Mouse (Mus musculus) heart, postnatal 36 days (tissue): Measurements from ENCODE around the gene Krt13. TPM values are rescaled to one million over a fixed set of nuclear protein-coding genes. Genes with fewer than 3 reads are reported as not detected.

Experiments
- DNase-seq, 2 experiments: peaks; one replicate each; pipeline ENCODE4 v3.0.0; 2021 to 2022
- intact Hi-C: fragments of 180-260 bp; cut with DNase I; formaldehyde crosslinking; loops from one replicate; pipeline ENCODE4 v1.15.1; 2025
- total RNA-seq, 2 experiments: library from RNA; stranded (reverse); gene quantifications; 2 replicates each; pipeline ENCODE4 v1.2.3; 2021

The Krt13 gene
- not detected for total RNA-seq

GRCm38 (mm10) chr11:100121466-100121865, at the start of gene Krt13:
Krt13 (minus strand) TSS chr11:100121566.
- intact Hi-C loops = no loop called here
- DNase-seq = no peak

GRCm38 (mm10) chr11:100168765-100169762, 47.7 kb upstream of the Krt13 start:
- intact Hi-C loops = loop anchor here (1.0 to 5.0 kb wide), 4 partner anchors 102 to 706 kb away; no protein-coding TSS in a partner anchor
- peak; percentile 61 to 79 for DNase-seq

- DNase-seq = peak; percentile 10 to 27
- intact Hi-C loops = loop anchor here (2.0 to 5.0 kb wide), 3 partner anchors 101 to 705 kb away; no protein-coding TSS in a partner anchor
Observed at GRCm38 (mm10) chr11:100168071-100168470, 46.7 kb upstream of the Krt13 start.

- intact Hi-C loops = no loop called here
- DNase-seq = no peak
Observed at GRCm38 (mm10) chr11:100164392-100164791, 43.0 kb upstream of the Krt13 start.

GRCm38 (mm10) chr11:100157908-100158477, 36.6 kb upstream of the Krt13 start:
- intact Hi-C loops = no loop called here
- DNase-seq = no peak

GRCm38 (mm10) chr11:100157331-100157730, 36.0 kb upstream of the Krt13 start:
- no peak for DNase-seq
- intact Hi-C loops = no loop called here

- intact Hi-C loops = no loop called here
- no peak for DNase-seq
Observed at GRCm38 (mm10) chr11:100155497-100156255, 34.3 kb upstream of the Krt13 start.

GRCm38 (mm10) chr11:100148615-100149330, 27.4 kb upstream of the Krt13 start, which contains the start of gene Krt19:
Krt19 (minus strand) TSS chr11:100148665.
- DNase-seq = no peak
- intact Hi-C loops = no loop called here

- no peak for DNase-seq
- intact Hi-C loops = no loop called here
Observed at GRCm38 (mm10) chr11:100147566-100148353, 26.4 kb upstream of the Krt13 start.

- intact Hi-C loops = no loop called here
- no peak for DNase-seq
Observed at GRCm38 (mm10) chr11:100145858-100146560, 24.6 kb upstream of the Krt13 start.

- intact Hi-C loops = no loop called here
Observed at GRCm38 (mm10) chr11:100145104-100145503, 23.7 kb upstream of the Krt13 start.

GRCm38 (mm10) chr11:100140966-100141365, 19.6 kb upstream of the Krt13 start:
- no peak for DNase-seq
- intact Hi-C loops = no loop called here

More at GRCm38 (mm10) chr11:100145104-100145503, 23.7 kb upstream of the Krt13 start:
- no peak for DNase-seq

- intact Hi-C loops = no loop called here
- DNase-seq = no peak
Observed at GRCm38 (mm10) chr11:100139391-100139790, 18.0 kb upstream of the Krt13 start.

- no peak for DNase-seq
- intact Hi-C loops = no loop called here
Observed at GRCm38 (mm10) chr11:100138809-100139208, 17.4 kb upstream of the Krt13 start.

- no peak for DNase-seq
- intact Hi-C loops = no loop called here
Observed at GRCm38 (mm10) chr11:100137693-100138092, 16.3 kb upstream of the Krt13 start.

- intact Hi-C loops = no loop called here
- no peak for DNase-seq
Observed at GRCm38 (mm10) chr11:100136559-100136958, 15.2 kb upstream of the Krt13 start.

- intact Hi-C loops = no loop called here
- no peak for DNase-seq
Observed at GRCm38 (mm10) chr11:100135731-100136130, 14.4 kb upstream of the Krt13 start, which contains the start of gene Krt15. Krt15 (minus strand) TSS chr11:100135928.

GRCm38 (mm10) chr11:100124901-100125300, 3.5 kb upstream of the Krt13 start:
- intact Hi-C loops = no loop called here
- DNase-seq = no peak

- intact Hi-C loops = no loop called here
- DNase-seq = no peak
Observed at GRCm38 (mm10) chr11:100120331-100120730, 1.0 kb downstream of the Krt13 start.
